Mouse (Mus musculus) CD4-positive, CD25-positive, alpha-beta regulatory T cell (primary cell): Measurements from ENCODE around the gene Pla2g10. TPM values are rescaled to one million over a fixed set of nuclear protein-coding genes. Genes with fewer than 3 reads are reported as not detected.

Experiments used
- polyA plus RNA-seq: library from polyadenylated mRNA; unstranded; fragments of 100-300 nt; shearing (Covaris generic); gene quantifications from one replicate; pipeline ENCODE4 v1.2.1, GENCODE M21; 2017

The Pla2g10 gene
- 0.56 TPM for polyA plus RNA-seq

GRCm38 (mm10) chr16:13730285-13731255, at the start of gene Pla2g10:
Pla2g10 (minus strand) TSS chr16:13730983.

GRCm38 (mm10) chr16:13671685-13672385, 58.9 kb downstream of the Pla2g10 start, which contains the start of the genes Bfar and 3110001I22Rik:
Bfar (plus strand) TSS chr16:13671858.
3110001I22Rik (plus strand) TSS chr16:13671929.

GRCm38 (mm10) chr16:13667878-13668343, 62.9 kb downstream of the Pla2g10 start, which contains the start of gene Parn:
Parn (minus strand) TSS chr16:13668170.

Other genes with a start within 250 kb of the Pla2g10 start
- 57.3 TPM for gene Parn, start 62.8 kb downstream of the Pla2g10 start, polyA plus RNA-seq
- 56.4 TPM for gene Bfar, start 59.1 kb downstream of the Pla2g10 start, polyA plus RNA-seq
- 8.3 TPM for gene 3110001I22Rik, start 59.1 kb downstream of the Pla2g10 start, polyA plus RNA-seq
- 39.5 TPM for gene Rrn3, start 49.7 kb upstream of the Pla2g10 start, polyA plus RNA-seq
- gene Ntan1, start 87.9 kb upstream of the Pla2g10 start, polyA plus RNA-seq: 179 TPM
- gene Pdxdc1, start 172.1 kb upstream of the Pla2g10 start, polyA plus RNA-seq: 57.3 TPM
- 0.50 TPM for gene Mpv17l, start 172.2 kb upstream of the Pla2g10 start, polyA plus RNA-seq